Mouse (Mus musculus): ENCODE results near the gene Cdkn2d. TPM values are rescaled to one million over a fixed set of nuclear protein-coding genes. Genes with fewer than 3 reads are reported as not detected.

Gene Cdkn2d
- polyA plus RNA-seq, 1 experiment from 2014 or later: 87.3 TPM

Other genes with a start within 250 kb of the Cdkn2d start
- gene Zglp1, start 224.3 kb downstream of the Cdkn2d start, polyA plus RNA-seq (2015; fragmentation: Nextera tagmentation; extraction: Ambion mirVana): 0.86 and 3.1 TPM in 2 replicates
- gene Gm49373, start 218.3 kb downstream of the Cdkn2d start, polyA plus RNA-seq (2015; fragmentation: Nextera tagmentation; extraction: Ambion mirVana): 1.9 and 2.4 TPM in 2 replicates
- gene Fdx1l, start 217.8 kb downstream of the Cdkn2d start, polyA plus RNA-seq (2015; fragmentation: Nextera tagmentation; extraction: Ambion mirVana): 70.1 and 70.5 TPM in 2 replicates
- gene Gm38431, start 199.4 kb downstream of the Cdkn2d start, polyA plus RNA-seq (2015; fragmentation: Nextera tagmentation; extraction: Ambion mirVana): 2.2 and 2.3 TPM in 2 replicates
- gene Raver1, start 199.4 kb downstream of the Cdkn2d start, polyA plus RNA-seq (2015; fragmentation: Nextera tagmentation; extraction: Ambion mirVana): 35.0 and 36.1 TPM in 2 replicates
- 12.5 TPM in 2 replicates for gene Tyk2, start 160.2 kb downstream of the Cdkn2d start, polyA plus RNA-seq (2015; fragmentation: Nextera tagmentation; extraction: Ambion mirVana)
- 215 and 226 TPM in 2 replicates for gene Cdc37, start 141.4 kb downstream of the Cdkn2d start, polyA plus RNA-seq (2015; fragmentation: Nextera tagmentation; extraction: Ambion mirVana)
- gene Pde4a, start 125.7 kb downstream of the Cdkn2d start, polyA plus RNA-seq (2015; fragmentation: Nextera tagmentation; extraction: Ambion mirVana): 42.7 and 44.5 TPM in 2 replicates
- gene Keap1, start 52.0 kb downstream of the Cdkn2d start, polyA plus RNA-seq (2015; fragmentation: Nextera tagmentation; extraction: Ambion mirVana): 75.4 and 78.7 TPM in 2 replicates
- 2.8 and 4.2 TPM in 2 replicates for gene S1pr5, start 43.0 kb downstream of the Cdkn2d start, polyA plus RNA-seq (2015; fragmentation: Nextera tagmentation; extraction: Ambion mirVana)
- gene Atg4d, start 26.1 kb downstream of the Cdkn2d start, polyA plus RNA-seq (2015; fragmentation: Nextera tagmentation; extraction: Ambion mirVana): 54.7 and 55.7 TPM in 2 replicates
- gene Kri1, start 3.4 kb downstream of the Cdkn2d start, polyA plus RNA-seq (2015; fragmentation: Nextera tagmentation; extraction: Ambion mirVana): 17.1 and 20.8 TPM in 2 replicates
- gene Ap1m2, start 20.9 kb upstream of the Cdkn2d start, polyA plus RNA-seq (2015; fragmentation: Nextera tagmentation; extraction: Ambion mirVana): 1.1 and 1.2 TPM in 2 replicates
- 63.3 and 70.0 TPM in 2 replicates for gene Slc44a2, start 29.3 kb upstream of the Cdkn2d start, polyA plus RNA-seq (2015; fragmentation: Nextera tagmentation; extraction: Ambion mirVana)
- gene Ilf3, start 76.5 kb upstream of the Cdkn2d start, polyA plus RNA-seq (2015; fragmentation: Nextera tagmentation; extraction: Ambion mirVana): 246 and 256 TPM in 2 replicates
- gene Qtrt1, start 120.4 kb upstream of the Cdkn2d start, polyA plus RNA-seq (2015; fragmentation: Nextera tagmentation; extraction: Ambion mirVana): 59.0 and 59.3 TPM in 2 replicates
- gene Dnm2, start 133.5 kb upstream of the Cdkn2d start, polyA plus RNA-seq (2015; fragmentation: Nextera tagmentation; extraction: Ambion mirVana): 71.5 and 74.9 TPM in 2 replicates
- 61.2 and 62.7 TPM in 2 replicates for gene Tmed1, start 218.8 kb upstream of the Cdkn2d start, polyA plus RNA-seq (2015; fragmentation: Nextera tagmentation; extraction: Ambion mirVana)
- 1.9 and 2.6 TPM in 2 replicates for gene AB124611, start 234.8 kb upstream of the Cdkn2d start, polyA plus RNA-seq (2015; fragmentation: Nextera tagmentation; extraction: Ambion mirVana)